Mouse (Mus musculus) heart, postnatal 36 days (tissue): ENCODE data around the gene Slc12a7. TPM values are rescaled to one million over a fixed set of nuclear protein-coding genes. Genes with fewer than 3 reads are reported as not detected.
"Not testable (repeated sequence)": the region's sequence is repeated elsewhere in the genome, so short reads cannot be mapped to it uniquely, and the experiment has no call there.

Source experiments
- DNase-seq, 2 experiments: peaks; one replicate each; pipeline ENCODE4 v3.0.0; 2021 to 2022
- intact Hi-C: fragments of 180-260 bp; cut with DNase I; formaldehyde crosslinking; loops from one replicate; pipeline ENCODE4 v1.15.1; 2025
- total RNA-seq, 2 experiments: library from RNA; stranded (reverse); gene quantifications; 2 replicates each; pipeline ENCODE4 v1.2.3; 2021

Slc12a7 gene
- 100 to 1,000 TPM; 163 to 167 TPM for total RNA-seq

DNA sequence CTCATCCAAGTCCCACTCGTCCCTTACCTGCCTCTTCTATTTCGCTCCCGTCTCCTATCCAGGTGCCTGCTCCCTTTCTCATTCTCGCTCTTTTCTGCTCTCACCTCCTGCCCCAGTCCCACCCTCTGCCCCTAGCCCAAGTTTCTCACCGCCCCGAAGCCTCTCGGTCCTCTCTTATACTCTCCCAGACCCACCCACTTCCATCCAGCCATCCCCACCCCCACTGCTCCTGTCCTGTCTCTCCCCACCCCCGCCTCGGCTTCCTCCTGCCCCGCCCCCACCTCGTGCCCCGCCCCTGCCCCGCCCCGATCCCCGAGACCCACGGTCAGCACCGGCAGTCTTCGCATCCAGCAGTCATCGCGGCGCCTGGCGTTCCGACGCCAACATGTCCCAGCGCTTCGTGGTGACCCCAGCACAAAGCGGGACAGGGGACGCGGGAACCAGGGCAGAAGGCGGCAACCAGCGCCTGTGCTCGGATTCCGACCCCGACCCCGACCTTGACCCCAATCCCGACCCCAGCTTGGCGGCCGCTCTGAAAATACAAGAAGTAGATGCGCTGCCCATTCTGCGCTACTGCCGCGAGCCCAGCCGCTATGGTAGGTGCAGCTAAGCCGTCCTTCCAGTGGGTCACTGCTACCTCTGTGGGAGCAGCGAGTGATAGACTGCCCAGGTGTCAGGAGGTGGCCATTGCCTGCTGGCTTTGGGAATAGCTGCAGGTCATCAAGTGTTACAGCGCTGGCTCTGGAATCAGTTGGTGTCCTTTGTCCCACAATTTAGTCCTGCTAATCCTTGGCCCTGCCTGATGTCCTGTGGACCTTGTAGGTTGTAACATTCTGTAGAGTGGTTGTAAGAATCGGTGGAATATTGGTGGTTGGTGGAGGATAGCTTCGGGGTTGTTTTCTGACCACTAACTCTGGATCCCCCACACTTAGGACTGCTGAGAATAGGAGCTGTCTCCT is at the start of gene Slc12a7:
Gene Slc12a7 (plus strand): TSS at position 353 of the 959 bp plus-strand sequence.
- intact Hi-C loops, result loop anchor here (2.0 kb wide), 1 partner anchor 42 kb away; no protein-coding TSS in a partner anchor
- DNase-seq, result peak in 1 of 2 experiments; percentile 45

- intact Hi-C loops, result no loop called here
- peak; percentile 18 to 24 for DNase-seq
Observed at GRCm38 (mm10) chr13:73683682-73684081, 49.2 kb upstream of the Slc12a7 start.

DNA sequence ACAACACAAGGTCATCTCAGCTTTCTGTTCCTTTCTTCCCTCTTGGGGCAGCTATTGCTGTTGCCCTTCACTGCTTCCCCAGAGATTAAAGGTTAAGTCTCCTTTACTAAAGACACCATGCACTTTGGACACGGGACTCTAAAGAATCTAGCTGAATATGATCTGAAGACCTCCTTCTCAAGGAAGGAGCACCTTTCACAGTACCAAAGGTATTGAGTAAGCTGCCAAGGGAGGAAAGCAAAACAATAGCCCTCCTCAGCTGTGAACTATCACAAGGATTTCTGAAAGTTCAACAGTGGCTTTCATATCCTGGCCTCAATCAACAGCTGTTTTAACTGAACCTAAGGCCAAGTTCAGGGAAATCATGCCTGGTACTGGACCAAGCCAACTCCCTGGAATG is 48.5 kb upstream of the Slc12a7 start:
- intact Hi-C loops, result no loop called here
- no peak for DNase-seq

DNA sequence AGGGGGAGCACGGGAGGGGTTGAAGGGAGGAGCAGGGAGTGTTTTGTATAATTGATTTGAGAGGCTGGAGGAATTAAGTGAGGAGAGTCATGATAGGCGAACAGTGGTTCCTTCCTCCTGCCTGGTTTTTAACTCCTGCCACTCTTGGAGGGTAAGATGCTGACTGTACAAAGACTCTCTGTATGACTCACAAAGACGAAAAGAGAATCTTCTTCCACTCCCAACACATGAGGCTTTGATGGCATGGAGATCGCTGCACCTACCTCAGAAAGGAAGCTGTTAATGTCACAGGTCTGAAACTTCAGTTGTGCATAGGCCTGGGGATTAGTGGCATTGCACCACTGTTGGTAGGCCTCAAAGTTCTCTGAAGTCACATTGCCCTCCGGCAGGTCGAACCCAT is 47.4 kb upstream of the Slc12a7 start:
- DNase-seq, result no peak
- intact Hi-C loops, result no loop called here

- no peak for DNase-seq
- intact Hi-C loops, result no loop called here
Observed at GRCm38 (mm10) chr13:73687601-73688000, 45.3 kb upstream of the Slc12a7 start.

DNA sequence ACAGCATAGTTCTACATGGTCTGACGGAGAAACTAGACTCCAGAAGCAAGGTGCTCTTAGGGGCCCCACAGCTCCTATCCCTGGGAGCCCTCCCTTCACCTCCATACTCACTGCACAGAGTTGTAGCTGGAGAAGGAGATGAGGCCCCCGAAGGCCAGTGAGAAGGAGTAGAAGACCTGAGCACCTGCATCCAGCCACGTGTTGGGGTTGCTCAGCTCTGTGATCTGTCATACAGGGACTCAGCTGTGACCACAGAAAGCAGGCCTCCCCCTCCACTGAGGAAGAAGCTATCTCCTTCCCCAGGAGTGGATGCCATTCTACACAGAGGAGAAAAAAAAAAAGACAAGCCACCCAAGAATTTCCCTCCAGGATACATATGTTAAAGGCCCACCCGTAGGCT is 44.0 kb upstream of the Slc12a7 start:
- intact Hi-C loops, result no loop called here
- DNase-seq, result no peak

GRCm38 (mm10) chr13:73692249-73692868 is 40.5 kb upstream of the Slc12a7 start:
- peak; percentile 29 to 54 for DNase-seq
- intact Hi-C loops, result loop anchor here (2.0 to 5.0 kb wide), 3 partner anchors 46 to 265 kb away; no protein-coding TSS in a partner anchor

- intact Hi-C loops, result loop anchor here (2.0 to 5.0 kb wide), 3 partner anchors 47 to 266 kb away; no protein-coding TSS in a partner anchor
- DNase-seq, result no peak
Observed at GRCm38 (mm10) chr13:73693333-73693732, 39.6 kb upstream of the Slc12a7 start.

GRCm38 (mm10) chr13:73694972-73695371 is 37.9 kb upstream of the Slc12a7 start:
- intact Hi-C loops, result loop anchor here (5.0 kb wide), 1 partner anchor 268 kb away; no protein-coding TSS in a partner anchor
- DNase-seq, result no peak

DNA sequence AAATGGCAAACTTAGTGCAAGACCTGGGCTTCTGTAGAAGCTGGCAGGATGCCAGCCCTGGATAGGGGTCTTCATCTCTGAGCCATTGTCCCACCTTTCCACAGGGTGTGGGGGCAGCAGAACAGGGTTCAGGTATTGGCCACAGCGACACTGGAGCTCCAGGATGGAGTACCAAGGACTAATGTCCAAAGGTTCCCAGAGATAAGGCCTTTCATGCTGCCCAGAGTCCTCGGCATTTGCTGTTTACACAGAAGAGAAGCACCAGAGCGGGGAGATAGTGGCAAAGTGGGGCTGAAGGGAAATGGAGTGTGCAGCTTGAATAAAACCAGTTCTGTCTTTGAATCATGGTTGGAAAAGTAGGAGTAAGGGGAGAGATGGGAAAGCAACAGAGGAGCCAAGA is 36.4 kb upstream of the Slc12a7 start:
- intact Hi-C loops, result no loop called here

DNA sequence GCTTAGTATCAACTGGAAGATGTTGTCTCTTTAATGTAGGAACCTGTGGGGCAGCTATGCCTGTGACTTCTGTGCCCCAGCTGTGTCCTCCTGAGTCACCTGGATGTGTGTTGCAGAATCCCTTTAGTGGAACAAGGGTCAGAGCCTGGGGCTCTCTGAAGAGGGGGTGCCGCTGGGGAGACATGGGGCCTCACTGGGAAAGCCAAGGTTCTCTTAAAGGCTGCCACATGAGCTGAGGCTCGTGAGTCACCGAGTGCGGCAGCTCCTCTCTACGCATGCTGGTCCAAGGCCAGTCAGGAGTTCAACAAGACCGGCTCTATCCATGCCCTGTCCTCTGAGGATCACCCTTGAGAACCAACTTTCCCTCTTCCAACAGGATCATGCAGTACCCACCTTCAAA is 33.2 kb upstream of the Slc12a7 start:
- intact Hi-C loops, result no loop called here
- no peak for DNase-seq

More for the DNA sequence above, 36.4 kb upstream of the Slc12a7 start:
- DNase-seq, result no peak

DNA sequence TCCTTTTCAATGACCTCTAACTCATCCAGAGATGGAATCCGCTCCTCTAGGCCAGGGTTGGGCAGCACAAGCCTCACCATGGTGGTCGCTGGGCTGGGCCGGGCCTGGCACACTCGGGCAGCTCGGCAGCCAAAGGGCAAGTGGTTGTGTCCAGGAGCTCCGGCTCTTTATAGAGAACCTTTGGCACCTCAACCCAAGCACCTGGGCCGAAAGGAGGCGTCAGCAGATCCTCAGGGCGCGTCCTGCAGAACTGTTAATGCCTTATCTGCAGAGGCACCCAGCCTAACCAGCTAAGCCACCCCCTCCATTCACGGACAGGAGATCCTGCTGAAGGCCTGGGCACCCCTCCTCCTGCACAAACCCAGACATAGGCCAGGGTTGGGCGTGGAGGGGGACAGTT is 32.3 kb upstream of the Slc12a7 start:
- DNase-seq, result no peak
- intact Hi-C loops, result no loop called here

- intact Hi-C loops, result no loop called here
- no peak for DNase-seq
Observed at GRCm38 (mm10) chr13:73701161-73701883, 31.6 kb upstream of the Slc12a7 start.

- intact Hi-C loops, result no loop called here
- DNase-seq, result no peak
Observed at GRCm38 (mm10) chr13:73702776-73703175, 30.1 kb upstream of the Slc12a7 start.

GRCm38 (mm10) chr13:73703486-73703885 is 29.4 kb upstream of the Slc12a7 start:
- DNase-seq, intact Hi-C loops: not testable (repeated sequence)

DNA sequence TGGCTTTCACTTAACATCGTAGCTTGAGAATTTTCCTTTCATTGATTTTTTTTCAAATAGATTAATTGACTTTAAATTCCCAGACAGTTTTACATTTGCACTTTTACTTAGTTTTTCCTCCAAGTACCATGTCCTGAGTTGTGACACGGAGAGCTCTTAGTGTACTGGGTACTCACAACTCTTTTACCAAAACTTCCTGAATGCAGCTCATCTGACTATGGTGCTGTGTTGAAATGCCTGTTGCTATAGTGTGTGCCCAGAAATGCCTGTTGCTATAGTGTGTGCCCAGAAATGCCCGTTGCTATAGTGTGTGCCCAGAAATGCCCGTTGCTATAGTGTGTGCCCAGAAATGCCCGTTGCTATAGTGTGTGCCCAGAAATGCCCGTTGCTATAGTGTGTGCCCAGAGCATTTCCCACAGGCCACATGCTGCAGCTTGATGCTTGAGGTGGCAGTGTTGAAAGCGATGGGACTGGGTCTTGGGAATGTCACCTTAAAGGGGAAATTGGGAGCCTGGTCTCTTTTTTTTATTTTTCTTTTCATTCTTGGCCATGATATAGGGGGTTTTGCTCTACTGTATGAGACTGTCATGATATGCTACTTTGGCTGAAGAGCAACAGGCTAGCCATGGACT is 28.1 kb upstream of the Slc12a7 start, which contains the start of gene Slc6a19:
Gene Slc6a19 (minus strand): TSS at position 172 of the 632 bp plus-strand sequence.
- no peak for DNase-seq
- intact Hi-C loops, result no loop called here

GRCm38 (mm10) chr13:73709491-73709890 is 23.4 kb upstream of the Slc12a7 start:
- no peak for DNase-seq
- intact Hi-C loops, result no loop called here

GRCm38 (mm10) chr13:73711221-73711620 is 21.7 kb upstream of the Slc12a7 start:
- intact Hi-C loops, result no loop called here
- DNase-seq, result no peak

GRCm38 (mm10) chr13:73711803-73712202 is 21.1 kb upstream of the Slc12a7 start:
- intact Hi-C loops, result no loop called here
- DNase-seq, result no peak

DNA sequence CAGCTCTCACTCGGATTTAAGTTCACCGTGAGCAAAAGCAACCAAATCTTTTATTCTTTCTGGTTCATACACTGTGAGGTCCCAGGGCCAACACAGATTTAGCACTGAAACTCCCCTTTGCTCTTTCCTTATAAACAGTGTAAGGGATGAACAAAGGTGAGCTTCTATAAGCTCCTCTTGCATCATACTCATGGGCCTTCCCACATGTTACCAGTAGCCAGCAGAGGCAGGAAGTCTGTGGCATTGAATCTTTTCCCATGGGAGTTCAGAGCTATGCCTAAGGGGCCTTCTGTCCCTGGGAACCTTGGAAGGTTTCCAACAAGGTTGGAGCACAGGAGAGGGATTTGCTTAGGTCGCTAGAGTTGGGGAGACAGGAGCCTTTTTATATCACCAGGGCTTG is 20.7 kb upstream of the Slc12a7 start:
- DNase-seq, result no peak
- intact Hi-C loops, result no loop called here
